Mouse (Mus musculus): ENCODE measurements around the gene Ubl3.

Gene Ubl3

DNA sequence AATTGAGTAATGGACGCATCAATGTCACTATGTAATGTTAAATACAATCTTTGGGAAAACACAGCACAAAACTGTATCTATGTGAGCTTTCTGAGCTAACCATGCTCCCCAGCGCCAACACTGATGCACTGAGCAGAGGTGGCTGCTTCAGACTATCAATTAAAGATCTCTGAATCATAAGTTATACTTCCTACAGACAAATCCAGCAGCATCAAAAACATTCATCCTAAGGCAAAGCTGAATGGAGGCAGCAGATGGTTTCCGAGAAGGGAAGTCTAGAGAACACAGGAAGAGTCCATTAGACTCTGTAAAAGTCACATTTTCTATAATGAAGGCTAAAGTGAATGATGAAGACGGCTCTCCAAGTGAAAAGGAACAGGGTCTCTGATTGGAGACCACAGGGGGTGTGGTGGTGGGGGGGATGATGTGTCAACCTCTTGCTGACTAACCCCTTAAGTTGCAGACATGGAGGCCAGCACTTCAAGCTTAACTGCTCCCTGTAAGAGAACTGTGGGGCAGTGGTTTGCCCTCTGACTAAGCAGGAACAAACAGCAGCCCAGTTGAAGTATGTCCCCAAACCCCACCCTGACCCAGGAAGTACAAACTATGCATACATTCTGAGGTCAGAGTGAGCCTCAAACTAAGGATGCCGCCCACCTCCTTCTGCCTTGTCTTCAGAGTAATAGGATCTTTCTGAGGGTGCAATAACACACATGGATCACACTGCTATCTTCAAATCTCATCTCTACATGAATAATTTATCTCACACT is 29.2 kb downstream of the Ubl3 start:
- no peak for DNase-seq

DNA sequence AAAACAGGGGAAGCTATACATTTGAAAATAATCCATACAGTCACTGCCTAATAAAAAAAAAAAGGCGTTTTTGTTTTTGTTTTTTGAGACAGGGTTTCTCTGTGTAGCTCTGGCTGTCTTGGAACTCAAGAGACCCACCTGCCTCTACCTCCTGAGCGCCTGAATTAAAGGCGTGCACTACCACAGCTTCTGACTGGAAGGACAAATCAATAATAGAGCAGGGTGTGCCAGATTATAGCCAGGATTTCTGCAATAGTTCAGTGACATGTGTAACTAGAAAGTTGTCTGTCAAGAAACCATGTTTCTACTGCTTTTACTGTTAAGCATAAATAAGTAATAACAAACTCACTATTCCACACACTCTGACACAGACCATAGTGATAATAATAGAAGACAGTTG is 30.2 kb downstream of the Ubl3 start:
- no peak for DNase-seq

DNA sequence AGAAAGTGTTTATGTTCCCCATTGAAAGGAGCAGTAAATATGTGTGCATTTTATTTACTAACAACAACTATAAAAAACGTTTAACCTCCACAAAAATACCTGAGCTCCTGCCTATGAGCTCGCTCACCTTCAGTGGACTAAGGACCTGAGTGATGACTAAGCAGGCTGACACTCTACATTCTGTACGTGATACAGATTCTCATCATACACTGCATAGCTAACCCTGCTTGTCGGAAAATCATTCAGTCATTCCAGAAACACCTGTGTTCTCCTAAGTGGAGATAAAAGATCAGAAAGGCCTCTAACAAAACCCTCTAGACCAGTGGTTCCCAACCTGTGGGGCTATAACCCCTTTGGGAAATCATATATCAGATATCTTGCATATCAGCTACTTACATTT is 35.1 kb downstream of the Ubl3 start:
- no peak for DNase-seq

DNA sequence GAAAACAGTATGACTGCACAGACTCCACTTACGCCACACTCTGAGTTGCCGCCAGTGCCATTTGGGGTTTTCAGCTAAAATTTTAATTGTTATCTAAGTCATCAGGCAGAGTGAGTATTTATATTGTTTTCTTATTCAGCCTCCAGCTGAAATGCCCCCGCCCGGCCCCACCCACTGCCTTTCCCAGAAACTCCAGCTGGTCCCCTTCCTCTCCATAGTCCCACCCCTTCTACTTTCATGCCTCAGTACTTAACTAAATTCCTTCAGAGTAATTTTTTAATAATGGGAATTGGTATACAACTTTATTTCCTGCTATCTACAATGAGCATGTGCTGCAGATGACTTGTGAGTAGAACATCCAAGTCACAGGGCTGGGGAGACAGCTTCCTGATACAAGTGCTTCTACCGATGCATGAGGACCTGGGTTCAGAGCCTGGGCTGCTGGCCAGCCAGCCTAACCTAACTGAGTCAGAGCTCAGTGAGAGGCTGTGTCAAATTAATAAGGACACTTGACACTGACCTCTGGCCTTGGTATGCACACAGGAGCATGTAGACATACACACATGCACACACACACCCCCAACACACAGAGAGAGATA is 40.4 kb downstream of the Ubl3 start:
- DNase-seq, result peak; percentile 36 to 58

DNA sequence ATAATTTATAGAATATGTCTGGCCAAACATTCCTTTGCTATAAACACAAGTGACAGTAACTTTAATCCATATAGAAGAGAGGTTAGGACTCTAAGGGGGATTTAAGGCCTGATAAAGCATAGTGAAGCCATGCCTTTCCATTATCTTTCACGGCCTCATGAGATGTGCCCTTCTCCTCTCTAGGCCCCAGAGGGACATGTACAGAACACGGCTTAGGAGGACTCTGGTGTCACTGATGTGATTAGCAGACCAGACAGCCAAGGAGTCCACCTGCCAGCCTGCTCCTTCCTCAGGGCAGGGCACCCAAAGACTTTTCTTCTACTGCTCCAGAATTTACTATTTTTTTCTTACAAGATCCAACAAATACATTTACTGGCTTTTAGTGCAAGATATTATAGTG is 42.3 kb downstream of the Ubl3 start:
- DNase-seq, result no peak

DNA sequence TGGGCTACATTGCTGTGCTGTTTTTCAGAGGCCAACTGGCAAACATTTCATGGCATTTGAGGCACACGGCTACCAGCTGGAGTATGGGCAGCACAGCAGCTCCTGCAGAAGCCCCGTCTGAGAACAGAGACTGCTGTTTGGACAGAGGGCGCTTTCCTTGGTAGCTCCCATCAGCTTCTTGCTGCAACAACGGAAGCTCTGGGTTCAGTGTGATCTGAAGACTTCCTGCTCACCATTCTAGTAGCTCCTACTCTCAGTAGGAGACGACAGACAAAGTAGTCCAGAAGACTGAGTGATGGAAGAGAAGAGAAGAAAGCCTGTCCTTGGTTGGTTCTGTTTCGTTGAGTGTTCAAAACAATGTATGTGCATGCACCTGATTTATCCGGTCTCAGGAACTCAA is 42.9 kb downstream of the Ubl3 start:
- no peak for DNase-seq

DNA sequence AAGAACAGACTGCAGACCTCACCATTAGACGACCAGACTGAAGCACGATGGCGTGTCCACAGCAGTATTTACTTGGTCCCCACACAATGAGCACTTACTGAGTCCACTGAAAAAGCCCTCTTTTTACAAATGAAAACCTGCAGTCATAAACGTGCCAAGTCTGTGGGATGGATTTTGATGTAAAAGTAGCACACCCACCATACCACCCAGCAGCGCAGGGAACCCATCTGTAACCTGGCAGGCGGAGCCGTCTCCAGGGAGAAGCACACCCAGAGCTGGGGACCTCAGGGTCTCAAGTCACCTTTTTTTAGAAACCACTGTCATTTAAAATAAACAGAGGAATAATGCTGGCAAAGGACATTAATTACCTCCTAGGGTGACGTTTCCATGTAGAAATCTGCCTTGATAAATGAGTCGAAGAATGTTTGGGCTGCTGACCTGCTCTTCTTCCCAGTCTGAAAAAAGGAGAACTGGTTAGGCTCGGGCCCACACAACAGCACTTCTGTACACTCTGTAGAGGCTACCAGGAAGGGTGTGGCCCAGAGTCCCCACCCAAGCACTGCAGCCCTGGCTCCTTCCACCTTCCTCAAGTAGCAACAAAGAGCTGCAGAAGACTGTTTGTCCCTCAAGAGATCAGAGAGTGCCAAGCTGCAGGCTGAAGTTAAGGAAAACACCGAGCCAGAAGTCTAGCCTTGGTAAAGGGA is 43.5 kb downstream of the Ubl3 start:
- DNase-seq, result peak; percentile 65 to 78

DNA sequence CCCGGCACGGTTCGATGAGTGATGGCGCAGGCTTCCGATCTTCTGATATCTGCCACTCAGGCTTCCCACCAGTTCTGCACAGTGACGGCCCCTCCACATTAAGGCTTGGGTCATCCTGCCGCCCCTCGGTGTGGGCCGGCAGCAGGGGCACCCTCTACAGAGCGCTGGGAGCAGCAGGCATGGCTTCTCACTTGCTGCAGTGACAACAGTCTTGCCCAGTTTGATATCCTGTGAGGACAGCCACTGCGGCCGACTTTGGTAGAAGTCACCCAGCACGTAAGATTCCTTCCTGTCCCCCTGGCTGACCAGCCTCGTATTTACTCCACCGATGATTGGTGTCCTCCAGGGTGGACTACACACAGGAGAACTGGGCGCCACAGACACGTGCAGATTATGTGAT is 47.2 kb downstream of the Ubl3 start:
- DNase-seq, result no peak

DNA sequence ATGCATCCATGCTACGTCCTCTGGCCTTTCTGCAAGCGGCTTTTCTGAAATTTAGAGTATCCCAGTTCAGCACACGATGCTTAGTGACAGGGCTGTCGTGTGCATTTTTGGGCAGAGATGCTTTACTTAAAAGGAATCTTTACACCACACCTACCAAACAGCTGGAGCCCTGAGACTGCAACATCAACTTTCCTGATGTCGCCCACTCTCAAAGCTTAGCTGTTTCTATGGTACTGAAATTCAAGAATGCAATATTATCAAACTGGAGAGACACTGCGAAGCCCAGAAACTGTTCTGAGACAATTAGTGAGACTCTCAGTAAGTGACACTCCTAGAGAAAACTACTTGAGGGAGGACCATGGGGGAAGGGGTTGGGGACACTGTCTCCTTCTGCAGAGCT is 50.4 kb downstream of the Ubl3 start:
- no peak for DNase-seq

DNA sequence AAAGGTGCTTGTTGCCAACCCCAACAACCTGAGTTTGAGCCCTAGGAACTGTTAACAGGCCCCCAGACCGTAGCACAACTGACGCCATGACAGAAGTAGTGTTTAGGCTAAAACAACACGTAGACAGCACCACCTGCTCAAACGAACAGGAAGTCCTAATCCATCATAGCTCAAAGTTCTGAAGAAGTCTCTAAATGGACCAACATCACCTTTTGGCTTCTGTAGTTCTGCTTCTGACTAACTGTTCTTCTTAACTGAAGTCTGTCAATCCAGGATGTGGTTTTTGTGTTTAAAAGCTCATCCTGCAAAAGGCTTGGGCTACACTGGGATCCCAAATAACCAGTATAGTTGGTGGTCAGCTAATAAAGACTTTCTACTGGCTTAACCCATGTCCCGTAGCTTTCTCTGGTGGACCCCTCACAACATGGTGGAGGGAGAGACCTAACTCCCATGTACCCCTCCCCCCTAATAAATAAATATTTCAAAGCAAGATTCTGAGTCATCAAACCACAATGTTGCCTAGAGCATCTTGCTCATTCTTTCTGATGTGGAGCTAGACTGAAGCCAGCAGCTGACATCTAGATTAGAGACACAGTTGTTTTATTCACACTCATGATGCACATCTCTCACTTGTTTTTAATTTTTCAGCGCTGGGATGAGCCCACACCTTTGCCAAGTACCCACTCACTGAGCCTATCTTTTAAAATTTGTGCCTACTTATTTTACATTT is 51.2 kb downstream of the Ubl3 start:
- DNase-seq, result no peak

DNA sequence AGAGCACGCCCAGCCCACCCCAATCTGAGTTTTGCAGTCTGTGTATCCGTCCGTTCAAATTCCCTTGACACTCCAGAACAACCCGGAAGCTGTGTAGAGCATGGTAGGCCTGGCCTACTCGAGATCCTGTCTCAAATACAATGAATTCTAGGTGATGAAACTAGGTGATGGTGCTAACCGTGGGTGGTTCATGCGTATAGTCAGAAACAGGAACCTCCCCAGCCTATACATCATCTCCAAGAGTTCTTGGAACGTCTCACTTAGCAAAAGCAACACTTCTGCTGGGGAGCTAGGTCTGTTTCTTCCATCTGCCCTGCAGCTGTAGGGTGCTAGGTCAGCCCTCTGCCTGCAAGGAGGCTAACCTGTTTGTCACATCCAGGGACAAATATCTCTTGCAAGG is 52.1 kb downstream of the Ubl3 start:
- peak in 1 of 2 experiments; percentile 33 for DNase-seq

DNA sequence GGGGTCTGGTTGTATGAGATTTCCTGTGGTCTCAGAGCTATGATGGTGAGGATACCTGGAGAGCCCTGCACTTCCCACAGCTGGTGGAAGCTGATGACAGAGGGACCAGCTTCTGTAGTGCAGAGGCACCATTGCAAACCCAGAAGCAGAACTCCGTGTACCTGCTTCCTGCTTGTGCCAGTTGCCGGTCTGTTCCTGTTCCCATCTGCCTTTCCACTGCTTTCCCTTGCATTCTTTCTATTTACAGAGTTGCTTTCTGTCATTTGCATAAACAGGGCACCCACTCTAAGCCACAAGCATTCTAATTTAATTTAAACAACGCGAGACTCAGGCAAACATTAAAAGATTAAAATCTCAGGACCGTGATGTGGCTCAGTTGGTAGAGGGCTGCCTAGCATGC is 53.0 kb downstream of the Ubl3 start:
- DNase-seq, result no peak

DNA sequence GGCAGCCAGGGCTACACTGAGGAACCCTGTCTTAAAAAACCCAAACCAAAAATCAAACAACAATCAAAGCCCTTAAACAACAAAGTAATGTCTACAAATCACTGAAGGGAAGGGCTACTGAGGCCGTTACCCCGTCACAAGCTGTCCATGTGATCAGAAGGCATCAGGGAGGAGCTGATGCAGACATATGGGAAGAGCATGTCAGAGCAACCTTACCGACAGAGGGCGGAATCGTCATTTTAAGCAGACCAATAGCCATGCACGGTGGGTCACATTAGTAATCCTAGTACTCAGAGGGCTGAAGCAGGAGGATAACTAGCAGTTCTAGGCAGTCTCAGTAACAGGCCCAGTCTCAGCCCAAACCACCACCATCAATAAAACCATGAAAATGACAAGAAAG is 56.6 kb downstream of the Ubl3 start:
- no peak for DNase-seq

DNA sequence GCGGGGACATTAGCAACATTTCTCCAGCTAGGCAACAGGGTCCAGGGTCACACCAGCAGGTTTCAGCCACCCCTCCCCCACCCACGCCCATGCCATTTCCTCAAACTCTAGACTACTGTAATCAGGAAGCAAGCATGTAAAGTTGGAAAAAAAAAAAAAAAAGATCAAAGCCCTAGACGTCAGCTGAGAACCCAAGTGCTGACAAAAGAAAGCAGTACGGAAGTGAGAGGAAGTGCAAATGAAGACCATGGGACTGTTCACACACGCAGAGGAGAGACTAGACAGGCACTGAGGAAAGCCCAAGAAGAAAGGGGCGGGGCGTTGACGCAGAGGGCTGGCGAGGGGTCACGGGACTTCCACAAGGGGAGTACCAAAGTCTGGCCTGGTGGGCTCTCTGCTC is 57.4 kb downstream of the Ubl3 start:
- peak; percentile 78 to 81 for DNase-seq

DNA sequence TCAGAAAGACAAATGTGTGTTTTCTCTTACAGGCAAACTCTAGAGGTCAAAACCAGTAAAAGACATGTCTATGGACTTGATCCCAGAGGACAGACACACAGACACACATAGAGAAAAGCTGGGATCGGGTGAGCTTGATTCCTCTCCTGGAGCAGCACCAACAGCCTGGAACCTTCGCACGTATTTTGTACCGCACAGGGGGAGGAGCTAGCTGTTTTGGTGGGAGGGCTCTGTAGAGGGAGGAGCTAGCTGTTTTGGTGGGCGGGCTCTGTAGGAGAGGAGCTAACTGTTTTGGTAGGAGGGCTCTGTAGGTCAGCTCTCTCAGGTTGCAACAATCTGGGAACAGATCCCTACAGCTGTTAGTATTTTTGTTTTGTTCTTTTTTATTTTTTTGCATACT is 58.3 kb downstream of the Ubl3 start:
- DNase-seq, result no peak

DNA sequence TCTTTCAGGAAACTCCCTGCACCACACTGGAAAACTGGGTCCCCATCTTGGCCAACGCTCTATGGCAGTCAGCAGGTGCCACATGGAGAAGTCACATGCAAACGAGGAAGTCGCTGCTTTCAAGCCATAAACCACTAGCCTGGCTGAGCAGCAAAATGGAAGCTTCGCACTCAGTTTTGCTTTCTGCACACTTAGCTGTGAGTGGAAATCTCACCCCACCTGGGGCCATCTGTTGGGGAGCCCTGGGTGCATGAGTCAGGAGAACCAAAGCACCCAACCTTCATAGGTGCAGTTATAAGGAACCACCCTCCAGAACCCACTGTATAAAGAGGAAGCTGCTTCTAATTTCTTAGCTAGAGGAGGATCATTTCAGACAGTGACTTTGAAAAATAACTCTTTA is 59.6 kb downstream of the Ubl3 start:
- DNase-seq, result peak in 1 of 2 experiments; percentile 22

DNA sequence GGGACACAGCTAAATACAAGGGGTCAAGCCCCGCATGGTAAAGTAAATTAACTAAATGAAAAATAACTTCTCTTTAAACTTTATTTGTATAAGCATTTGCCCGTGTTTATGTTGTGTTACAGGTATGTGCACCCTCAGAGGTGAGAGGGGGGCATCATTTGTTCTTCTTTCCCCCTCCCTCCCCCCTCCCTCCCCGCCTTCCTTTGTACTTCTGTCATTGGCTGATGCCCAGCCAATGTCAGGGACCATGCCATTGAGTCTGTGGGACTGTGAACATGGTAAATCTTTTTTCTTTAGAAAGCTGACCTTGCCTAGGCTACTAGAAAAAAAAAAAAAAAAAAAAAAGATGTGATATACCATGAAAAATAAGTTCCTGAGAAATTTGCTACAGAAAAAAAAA is 62.2 kb downstream of the Ubl3 start:
- DNase-seq, result no peak

DNA sequence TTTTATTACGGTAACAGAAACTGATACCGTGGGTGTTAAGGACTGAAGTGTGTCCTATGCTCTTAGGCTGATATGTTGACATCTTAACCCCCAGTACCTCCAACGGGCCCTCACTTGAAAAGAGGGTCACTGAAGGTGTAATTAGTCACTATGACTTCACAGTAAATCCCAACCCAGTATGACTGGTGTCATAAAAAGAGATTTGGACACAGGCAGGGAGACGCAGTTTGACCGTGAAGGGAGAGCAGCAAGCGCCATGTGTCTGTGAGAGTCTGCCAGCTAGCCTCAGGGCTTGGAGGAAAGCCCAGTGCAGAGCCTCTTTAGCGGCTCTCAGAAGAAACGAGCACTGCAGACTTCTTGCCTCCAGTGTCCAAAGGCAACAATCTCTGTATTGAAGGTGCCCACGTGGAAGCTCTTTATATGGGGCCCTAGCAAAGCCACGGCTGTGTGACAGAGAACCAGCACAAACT is 62.8 kb downstream of the Ubl3 start:
- peak; percentile 47 to 71 for DNase-seq

DNA sequence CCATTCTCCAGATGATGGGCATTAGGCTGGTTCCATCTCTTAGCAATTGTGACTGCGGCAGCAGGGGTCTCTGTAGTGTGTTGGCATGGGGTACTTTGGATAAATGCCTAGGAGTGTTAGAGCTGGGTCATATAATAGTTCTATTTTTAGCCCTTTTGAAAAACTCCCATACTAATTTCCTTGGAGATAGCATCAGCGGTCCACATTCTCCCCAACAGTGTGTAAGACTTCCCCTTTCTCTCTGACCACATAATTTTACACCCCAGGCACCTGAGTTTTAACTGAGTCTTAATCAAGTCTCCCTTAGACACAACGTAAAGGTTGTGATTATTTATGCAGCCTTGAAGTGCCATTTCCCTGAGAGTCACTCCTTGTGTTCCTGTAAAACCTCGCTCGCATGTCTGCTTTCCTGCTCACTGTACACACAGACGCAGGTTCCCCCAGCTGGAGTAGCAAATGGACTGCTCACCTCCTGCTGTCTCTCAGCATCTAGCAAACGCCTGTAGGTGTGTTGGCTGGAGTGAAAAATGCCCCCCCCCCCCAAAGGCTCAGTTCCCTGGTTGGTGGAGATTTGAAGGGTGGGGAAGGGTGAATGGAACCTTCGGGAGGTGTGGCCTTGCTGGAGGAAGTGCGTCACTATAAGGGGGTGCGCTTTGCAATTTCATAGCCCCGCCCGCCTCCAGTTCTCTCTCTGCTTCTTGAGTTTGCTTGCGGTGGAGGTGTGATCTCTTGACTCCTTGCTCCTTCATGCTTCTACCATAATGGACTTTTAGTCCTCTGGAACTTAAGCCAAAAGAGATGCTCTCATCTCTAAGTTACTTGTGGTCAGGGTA is 63.5 kb downstream of the Ubl3 start:
- peak; percentile 41 to 47 for DNase-seq

DNA sequence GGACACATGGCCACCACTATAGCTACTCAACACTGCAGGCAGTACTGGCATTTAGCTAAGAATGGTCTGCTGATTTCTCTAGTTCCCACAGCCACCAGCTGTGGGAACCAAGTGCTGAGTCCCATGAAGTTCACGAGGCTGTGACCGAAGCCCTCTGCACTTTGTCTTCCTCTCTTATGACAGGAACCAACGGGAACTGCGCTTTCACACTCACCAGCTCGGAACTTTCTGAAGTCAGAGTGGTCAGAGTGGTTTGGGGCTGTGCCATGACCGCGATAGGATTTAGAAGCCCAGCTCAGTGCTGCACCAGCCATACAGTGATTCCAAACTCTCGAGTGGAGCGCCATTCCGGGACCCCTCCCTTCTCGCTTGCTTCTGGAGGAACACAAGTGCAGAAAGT is 66.4 kb downstream of the Ubl3 start:
- no peak for DNase-seq

DNA sequence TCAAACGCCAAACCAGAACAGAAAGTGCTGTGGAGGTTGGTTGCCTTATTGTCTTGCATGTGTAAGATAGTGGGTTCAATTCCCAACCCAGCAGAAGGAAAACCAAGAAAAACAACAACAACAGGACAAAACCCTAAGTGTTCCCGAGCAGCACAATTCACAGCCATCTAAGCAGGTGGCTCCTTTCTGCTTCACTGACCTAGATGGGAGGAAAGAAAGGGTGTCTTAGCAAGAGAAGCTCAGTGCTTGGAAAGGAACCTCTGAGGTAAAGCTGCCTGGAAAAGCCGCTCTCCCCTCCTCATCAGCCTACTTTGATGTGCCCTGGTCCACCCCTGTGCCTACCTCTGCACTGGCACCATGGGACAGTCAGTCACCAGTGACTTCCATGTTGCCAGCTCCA is 70.8 kb downstream of the Ubl3 start:
- no peak for DNase-seq

DNA sequence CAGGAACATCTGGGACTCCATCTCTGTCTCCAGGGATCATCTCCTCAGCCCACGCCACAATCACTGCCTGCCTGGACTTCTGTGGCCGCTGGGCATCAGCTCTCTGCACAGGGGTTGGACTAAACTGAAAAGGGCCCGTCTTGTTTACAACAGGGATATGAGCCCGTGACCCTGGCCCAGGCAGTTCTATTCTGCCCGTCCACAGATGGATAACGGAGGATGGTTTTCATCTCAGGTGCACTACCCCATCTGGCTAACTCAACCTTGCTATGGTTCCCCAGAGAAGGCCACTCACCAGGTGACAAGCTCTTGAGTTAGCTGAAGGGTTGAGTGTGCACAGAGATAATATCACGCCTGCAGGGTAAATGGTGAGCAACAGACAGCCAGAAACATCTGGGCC is 78.2 kb downstream of the Ubl3 start:
- DNase-seq, result no peak

Data from lung, postnatal 4 days (tissue).